Comparison of ENCODE assay signal across 16 mouse cellular contexts in genomic region chr4:99141171-99141570, GRCm38 (mm10).
"Had no signal": no experiment of that assay in that cellular context is flagged by ENCODE, and none has a peak within 500 bp of the region (broad histone marks: within the 10 kb centered on the region; RNA-seq: fewer than 3 reads in every experiment).

No protein-coding gene starts in this region.

- H3K4me1 ChIP-seq: lung, embryonic 15.5 days; megakaryocyte, embryonic 14.5 days; midbrain, embryonic 10.5 days; midbrain, embryonic 13.5 days; neural tube, embryonic 13.5 days had no signal

- H3K36me3 ChIP-seq: lung, embryonic 15.5 days; midbrain, embryonic 10.5 days; midbrain, embryonic 13.5 days; neural tube, embryonic 13.5 days had no signal

- H3K4me3 ChIP-seq: layer of hippocampus, adult 2 months; lung, embryonic 15.5 days; megakaryocyte, embryonic 14.5 days; midbrain, embryonic 10.5 days; midbrain, embryonic 13.5 days; myocyte; neural tube, embryonic 13.5 days had no signal

- H3K27me3 ChIP-seq: lung, embryonic 15.5 days; megakaryocyte, embryonic 14.5 days; midbrain, embryonic 13.5 days; neural tube, embryonic 13.5 days had no signal

- H3K27ac ChIP-seq: layer of hippocampus, adult 2 months; liver, embryonic 14.5 days; lung, embryonic 15.5 days; midbrain, embryonic 10.5 days; midbrain, embryonic 13.5 days; neural tube, embryonic 13.5 days had no signal

- H3K9me3 ChIP-seq: lung, embryonic 15.5 days; midbrain, embryonic 13.5 days; neural tube, embryonic 13.5 days had no signal

- DNase-seq: layer of hippocampus, adult 9-11 months; lung, adult 18-20 months; lung, postnatal 10 days; right cerebral cortex, postnatal 4 days; spleen, adult 18-20 months; thymus, postnatal 25 days had no signal

- ATAC-seq: hindbrain, embryonic 16.5 days; midbrain, embryonic 13.5 days; midbrain, embryonic 16.5 days had no signal

- H3K9ac ChIP-seq: liver, embryonic 14.5 days; lung, embryonic 15.5 days; midbrain, embryonic 13.5 days; neural tube, embryonic 13.5 days had no signal

- H3K4me2 ChIP-seq: lung, embryonic 15.5 days; midbrain, embryonic 13.5 days; neural tube, embryonic 13.5 days had no signal
